Mouse (Mus musculus): ENCODE data around the gene Gm10184. TPM values are rescaled to one million over a fixed set of nuclear protein-coding genes. Genes with fewer than 3 reads are reported as not detected.
"Not testable (repeated sequence)": the region's sequence is repeated elsewhere in the genome, so short reads cannot be mapped to it uniquely, and the experiment has no call there.

The Gm10184 gene
- 98.9 and 107 TPM in 2 replicates for polyA plus RNA-seq (2016; fragmentation: Nextera tagmentation; extraction: Ambion mirVana)

DNA sequence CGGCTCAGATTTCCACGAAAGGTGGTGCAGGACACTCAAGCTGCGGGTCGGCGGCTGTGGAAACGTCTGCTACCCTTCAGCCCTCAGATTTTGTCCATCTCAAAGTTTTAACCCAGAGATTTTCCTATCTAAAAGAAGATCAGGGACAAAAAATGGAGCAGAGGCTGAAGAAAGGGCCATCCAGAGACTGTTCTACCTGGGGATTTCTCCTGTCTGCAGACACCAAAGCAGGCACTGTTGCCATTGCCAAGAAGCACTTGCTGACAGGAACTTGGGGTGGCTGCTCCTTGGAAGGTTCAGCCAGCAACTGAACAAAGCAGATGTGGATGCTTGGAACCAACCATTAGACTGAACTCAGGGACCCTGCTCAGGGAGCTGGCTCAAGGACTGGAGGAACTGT, at the start of gene Gm10184:
Gm10184 (minus strand) TSS at position 101 of the 400 bp plus-strand sequence.
- H3K4me1 ChIP-seq = no peaks in the 10 kb centered on the region
- H3K27me3 ChIP-seq (ENCODE audit: low read depth, poor library complexity, severe bottlenecking) = no peaks in the 10 kb centered on the region
- H3K9me3 ChIP-seq (replicated peaks) = no peaks in the 10 kb centered on the region
- no peak within 1 kb of the TSS for H3K4me3 ChIP-seq
- H3K36me3 ChIP-seq = no peaks in the 10 kb centered on the region
- H3K27ac ChIP-seq (replicated peaks) = no peak within 1 kb of the TSS
- no peak for DNase-seq (ENCODE audit: low spot score)
- 96% methylated on average over 6 of the region's 6 CpGs for WGBS

DNA sequence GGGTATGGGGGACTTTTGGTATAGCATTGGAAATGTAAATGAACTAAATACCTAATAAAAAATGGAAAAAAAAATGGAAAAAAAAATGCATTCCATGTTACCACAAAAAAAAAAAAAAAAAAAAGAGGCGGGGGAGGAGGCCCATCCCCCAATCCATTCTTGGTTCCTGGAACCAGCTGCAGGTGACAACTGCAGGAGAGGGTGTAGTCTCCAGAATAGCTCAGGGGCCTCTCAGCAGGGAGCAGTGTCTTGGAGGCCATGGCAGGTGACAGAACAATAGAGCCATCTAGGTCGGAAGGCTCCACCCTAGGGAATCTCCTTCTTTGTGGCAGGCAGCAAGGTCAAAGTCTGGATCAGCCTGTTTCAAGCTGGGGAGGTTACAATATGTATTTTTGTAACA, 23.7 kb upstream of the Gm10184 start:
- no peak overlapping the region for H3K27ac ChIP-seq (replicated peaks)
- 81% methylated on average over 2 of the region's 2 CpGs for WGBS
- no peaks in the 10 kb centered on the region for H3K36me3 ChIP-seq
- DNase-seq (ENCODE audit: low spot score) = no peak
- no peak overlapping the region for H3K4me3 ChIP-seq
- H3K27me3 ChIP-seq (ENCODE audit: low read depth, poor library complexity, severe bottlenecking) = no peaks in the 10 kb centered on the region
- no peaks in the 10 kb centered on the region for H3K9me3 ChIP-seq (replicated peaks)
- H3K4me1 ChIP-seq = no peaks in the 10 kb centered on the region

DNA sequence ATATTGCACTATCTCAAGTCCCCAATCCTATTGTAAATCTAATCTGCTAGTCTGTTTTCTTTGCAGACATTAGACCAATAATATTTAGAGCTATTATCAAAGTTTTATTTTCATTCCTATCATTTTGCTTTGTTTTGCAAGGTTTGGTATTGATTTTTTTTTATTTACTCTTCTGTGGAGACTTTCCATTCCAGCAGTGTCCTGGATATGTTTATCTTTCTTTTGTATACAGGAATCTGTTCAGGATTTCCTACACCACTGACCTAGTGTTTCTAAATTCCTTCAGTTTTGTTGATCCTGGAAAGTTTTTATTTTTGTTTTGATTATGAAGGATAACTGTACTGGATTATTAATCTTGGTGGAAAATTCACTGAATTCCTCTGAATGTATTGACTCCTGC, 2.6 kb downstream of the Gm10184 start:
- DNase-seq (ENCODE audit: low spot score) = no peak
- H3K4me3 ChIP-seq = no peak overlapping the region
- H3K36me3 ChIP-seq = no peaks in the 10 kb centered on the region
- H3K4me1 ChIP-seq = no peaks in the 10 kb centered on the region
- no peaks in the 10 kb centered on the region for H3K9me3 ChIP-seq (replicated peaks)
- H3K27ac ChIP-seq (replicated peaks) = no peak overlapping the region
- H3K27me3 ChIP-seq (ENCODE audit: low read depth, poor library complexity, severe bottlenecking) = no peaks in the 10 kb centered on the region

GRCm38 (mm10) chr17:89904701-89905100, 5.5 kb downstream of the Gm10184 start:
- not testable (repeated sequence) for H3K36me3 ChIP-seq; H3K27me3 ChIP-seq (ENCODE audit: low read depth, poor library complexity, severe bottlenecking); H3K4me1 ChIP-seq; H3K4me3 ChIP-seq; DNase-seq (ENCODE audit: low spot score); H3K27ac ChIP-seq (replicated peaks); H3K9me3 ChIP-seq (replicated peaks)
- 92% methylated on average over 5 of the region's 5 CpGs for WGBS

DNA sequence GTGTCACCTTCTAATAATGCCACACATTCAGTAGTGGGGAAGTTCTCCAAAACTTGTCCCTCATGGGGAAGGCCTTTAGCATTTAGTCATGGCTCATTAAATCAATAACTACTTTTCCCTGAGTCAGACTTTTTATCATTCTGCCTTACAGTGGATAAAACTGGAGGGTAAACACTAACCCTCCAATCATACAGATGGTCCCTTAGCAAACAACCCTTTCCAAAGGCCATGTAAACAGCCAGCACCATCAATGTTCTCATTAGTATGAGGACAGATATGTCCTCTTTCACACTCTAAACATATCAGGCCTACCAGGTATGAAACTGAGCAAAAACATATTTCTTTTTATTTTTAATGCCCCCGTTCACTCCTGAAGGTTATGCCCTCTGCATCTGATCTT, 7.5 kb downstream of the Gm10184 start:
- DNase-seq (ENCODE audit: low spot score) = no peak
- 95% methylated on average over 1 of the region's 1 CpGs for WGBS
- no peaks in the 10 kb centered on the region for H3K27me3 ChIP-seq (ENCODE audit: low read depth, poor library complexity, severe bottlenecking)
- no peaks in the 10 kb centered on the region for H3K36me3 ChIP-seq
- no peak overlapping the region for H3K27ac ChIP-seq (replicated peaks)
- no peaks in the 10 kb centered on the region for H3K9me3 ChIP-seq (replicated peaks)
- H3K4me1 ChIP-seq = no peaks in the 10 kb centered on the region
- no peak overlapping the region for H3K4me3 ChIP-seq

DNA sequence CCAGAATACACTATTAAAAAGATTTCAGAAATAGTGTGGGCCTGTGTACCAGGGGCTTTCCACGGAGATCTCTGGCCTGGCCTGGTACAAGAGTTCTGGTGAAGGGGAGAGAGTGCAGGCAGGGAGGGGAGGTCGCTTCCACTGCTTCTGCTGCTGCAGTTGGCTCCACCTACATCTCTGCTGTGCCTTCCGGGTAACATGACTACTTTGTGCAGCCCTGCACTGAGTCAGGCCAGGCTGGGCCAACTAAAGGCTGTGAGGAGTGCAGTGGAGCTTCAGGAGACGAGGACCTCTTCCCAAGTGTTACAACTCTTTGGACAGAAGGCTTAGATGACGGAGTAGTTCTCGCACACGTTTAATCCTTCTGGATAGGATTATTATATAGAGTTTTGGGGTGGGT, 9.6 kb downstream of the Gm10184 start:
- Histone ChIP-seq H3K4me1 (no peaks in the 10 kb centered on the region), H3K27me3 (ENCODE audit: low read depth, poor library complexity, severe bottlenecking) (no peaks in the 10 kb centered on the region), H3K4me3 (no peak overlapping the region), H3K9me3 (replicated peaks) (no peaks in the 10 kb centered on the region), H3K27ac (replicated peaks) (no peak overlapping the region), H3K36me3 (no peaks in the 10 kb centered on the region)
- DNase-seq (ENCODE audit: low spot score) = no peak
- 72% methylated on average over 7 of the region's 7 CpGs for WGBS

DNA sequence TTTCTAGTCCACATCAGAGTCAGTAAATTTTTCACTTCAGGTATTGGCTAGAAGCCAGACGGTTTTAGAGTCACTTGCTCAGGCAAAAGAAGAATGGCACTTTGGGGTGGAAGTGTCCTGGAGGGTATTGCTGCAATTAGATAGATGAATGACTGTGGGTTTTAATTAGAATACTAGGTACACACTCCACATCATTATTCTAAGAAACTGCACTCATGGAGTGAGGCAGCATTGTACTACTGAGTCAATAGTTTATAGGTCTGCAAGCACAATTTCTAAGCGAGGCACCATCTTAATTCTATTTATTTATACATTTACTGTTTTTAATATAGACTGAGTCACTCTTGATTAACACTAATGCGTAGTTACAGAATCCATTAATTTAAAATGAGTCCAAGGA, 10.4 kb downstream of the Gm10184 start:
- Histone ChIP-seq H3K27me3 (ENCODE audit: low read depth, poor library complexity, severe bottlenecking) (no peaks in the 10 kb centered on the region), H3K4me3 (no peak overlapping the region), H3K27ac (replicated peaks) (no peak overlapping the region), H3K36me3 (no peaks in the 10 kb centered on the region), H3K4me1 (no peaks in the 10 kb centered on the region), H3K9me3 (replicated peaks) (no peaks in the 10 kb centered on the region)
- WGBS = 84% methylated on average over 3 of the region's 3 CpGs
- no peak for DNase-seq (ENCODE audit: low spot score)

GRCm38 (mm10) chr17:89864996-89865395, 45.3 kb downstream of the Gm10184 start:
- no peaks in the 10 kb centered on the region for H3K27me3 ChIP-seq (ENCODE audit: low read depth, poor library complexity, severe bottlenecking)
- H3K9me3 ChIP-seq (replicated peaks) = no peaks in the 10 kb centered on the region
- no peaks in the 10 kb centered on the region for H3K4me1 ChIP-seq
- no peak for DNase-seq (ENCODE audit: low spot score)
- 80% methylated on average over 3 of the region's 3 CpGs for WGBS
- no peak overlapping the region for H3K4me3 ChIP-seq
- no peak overlapping the region for H3K27ac ChIP-seq (replicated peaks)
- H3K36me3 ChIP-seq = no peaks in the 10 kb centered on the region

All from midbrain, embryonic 10.5 days (tissue).